Mouse (Mus musculus) lung, embryonic 14.5 days (tissue): ENCODE measurements at regions not wholly inside any gene's neighbourhood (a gene's known extent, or its start where the extent isn't known, plus 50 kb on each side); places are given as distances from the start of the nearest gene placed in this dataset.

Experiments
- ATAC-seq: fragments of 200-750 bp; cut with Nextera tagmentation; 2 replicates; pipeline ENCODE4 v1.8.0; 2017; ENCODE audit warnings: mild to moderate bottlenecking, moderate TSS enrichment, moderate library complexity; ENCODE audit not compliant: insufficient read depth
- DNase-seq: peaks from one replicate; pipeline ENCODE4 v3.0.0-alpha.2; 2015
- H3K27ac ChIP-seq: fragments of 300-500 bp; sonication (generic); 2 replicates; pipeline ENCODE4 v1.5.1; 2014; ENCODE audit warnings: low read depth, mild to moderate bottlenecking, moderate library complexity
- H3K27me3 ChIP-seq: fragments of 300-500 bp; sonication (generic); 2 replicates; pipeline ENCODE4 v1.6.1; 2014; ENCODE audit warnings: low read length, control low read depth; ENCODE audit not compliant: insufficient read depth
- H3K36me3 ChIP-seq: fragments of 300-500 bp; sonication (generic); 2 replicates; pipeline ENCODE4 v1.6.1; 2014; ENCODE audit warnings: control low read depth; ENCODE audit not compliant: insufficient read depth
- H3K4me1 ChIP-seq: fragments of 300-500 bp; sonication (generic); 2 replicates; pipeline ENCODE4 v1.6.1; 2014; ENCODE audit warnings: antibody characterized with exemption, control low read depth; ENCODE audit not compliant: insufficient read depth
- H3K4me2 ChIP-seq: fragments of 300-500 bp; sonication (generic); 2 replicates; pipeline ENCODE4 v1.6.1; 2014; ENCODE audit warnings: mild to moderate bottlenecking
- H3K4me3 ChIP-seq: fragments of 300-500 bp; sonication (generic); 2 replicates; pipeline ENCODE4 v1.5.1; 2014; ENCODE audit warnings: low read depth, low read length
- H3K9ac ChIP-seq: fragments of 300-500 bp; sonication (generic); 2 replicates; pipeline ENCODE4 v1.6.1; 2014
- H3K9me3 ChIP-seq: fragments of 300-500 bp; sonication (generic); 2 replicates; pipeline ENCODE4 v1.6.1; 2016; ENCODE audit warnings: low read depth, low read length, control low read depth
- CTCF ChIP-seq: IDR thresholded peaks from 2 replicates; pipeline ENCODE4 v1.5.1; 2016; ENCODE audit warnings: antibody characterized with exemption, low read depth
- WGBS: fragments of 180-500 bp; shearing (Covaris S2); extraction: QIAGEN DNeasy Blood & Tissue Kit; methylation state at CpG from one replicate; pipeline ENCODE4 v1.1.7; 2014; 5-methylcytosine and 5-hydroxymethylcytosine counted together

DNA sequence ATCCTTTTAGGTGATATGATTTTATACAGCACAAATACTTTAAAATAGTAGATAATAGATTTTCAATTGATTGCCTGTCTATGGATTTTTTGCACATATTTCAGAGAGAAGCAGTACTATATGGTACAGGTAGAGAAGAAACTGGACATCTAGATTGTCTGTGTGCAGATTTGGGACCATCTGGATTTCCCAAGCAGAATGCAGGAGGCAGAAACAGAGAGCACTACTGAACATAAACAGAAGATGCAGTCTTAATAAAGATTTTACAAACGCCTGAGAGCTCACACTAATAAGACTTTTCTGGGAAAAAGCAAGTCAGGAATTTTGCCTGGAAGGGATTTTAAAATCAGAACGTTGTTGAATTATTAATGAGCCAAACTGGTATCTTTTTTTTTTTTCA is 432.9 kb downstream of the Col11a1 start:
- Histone ChIP-seq H3K4me1 (no peaks in the 10 kb centered on the region), H3K4me3 (no peak overlapping the region), H3K4me2 (no peak overlapping the region), H3K27me3 (no peaks in the 10 kb centered on the region), H3K9ac (no peak overlapping the region), H3K36me3 (no peaks in the 10 kb centered on the region), H3K27ac (no peak overlapping the region), H3K9me3 (no peaks in the 10 kb centered on the region)
- WGBS: 42% methylated on average over 2 of the region's 2 CpGs
- DNase-seq: no peak
- TF ChIP-seq CTCF: no peak
- ATAC-seq: no peak

DNA sequence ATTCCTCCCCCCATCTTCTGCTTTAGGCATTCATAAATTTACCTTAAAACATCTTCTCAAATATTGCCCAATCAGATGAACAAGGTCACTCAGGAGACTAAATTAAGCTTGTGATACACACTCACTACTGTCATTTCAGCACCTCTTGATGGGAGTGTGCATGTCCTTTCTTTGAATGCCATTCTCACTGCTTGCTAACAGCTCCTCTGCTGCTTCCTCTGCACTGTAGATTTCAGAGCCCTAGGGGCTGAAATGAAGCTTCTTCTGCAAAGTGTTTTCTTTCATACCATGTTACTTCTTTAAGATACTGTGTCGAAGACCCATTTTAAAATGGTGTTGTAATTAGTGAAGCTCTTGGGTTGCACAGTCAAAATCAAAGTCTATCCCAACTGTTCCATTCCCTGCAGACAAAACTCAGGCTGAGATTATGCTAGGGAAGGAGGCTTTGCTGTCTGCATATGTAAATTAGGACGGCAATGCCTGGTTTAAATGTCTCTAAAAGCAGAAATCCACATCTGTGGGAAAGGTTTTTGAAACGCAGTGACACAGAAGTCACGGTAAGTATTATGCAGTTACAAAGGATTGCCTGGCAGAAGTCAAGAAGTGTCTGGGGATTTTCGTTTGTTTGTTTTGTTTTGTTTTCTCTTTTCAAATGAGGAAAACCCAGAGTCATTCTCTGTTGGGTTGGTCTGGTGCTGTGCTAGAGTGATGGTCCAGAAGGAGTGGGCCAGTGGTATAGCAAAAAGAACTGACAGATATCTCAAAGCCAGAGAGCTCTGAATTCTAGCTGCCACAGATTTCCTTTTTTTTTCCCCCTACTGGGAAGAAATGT is 433.6 kb downstream of the Col11a1 start:
- no peaks in the 10 kb centered on the region for H3K36me3 ChIP-seq
- H3K4me3 ChIP-seq: no peak overlapping the region
- WGBS: 53% methylated on average over 5 of the region's 5 CpGs
- ATAC-seq (no peak), DNase-seq (no peak)
- no peak overlapping the region for H3K4me2 ChIP-seq
- no peaks in the 10 kb centered on the region for H3K4me1 ChIP-seq
- H3K9ac ChIP-seq: no peak overlapping the region
- H3K9me3 ChIP-seq: no peaks in the 10 kb centered on the region
- H3K27me3 ChIP-seq: no peaks in the 10 kb centered on the region
- no peak overlapping the region for H3K27ac ChIP-seq
- no peak for TF ChIP-seq CTCF

DNA sequence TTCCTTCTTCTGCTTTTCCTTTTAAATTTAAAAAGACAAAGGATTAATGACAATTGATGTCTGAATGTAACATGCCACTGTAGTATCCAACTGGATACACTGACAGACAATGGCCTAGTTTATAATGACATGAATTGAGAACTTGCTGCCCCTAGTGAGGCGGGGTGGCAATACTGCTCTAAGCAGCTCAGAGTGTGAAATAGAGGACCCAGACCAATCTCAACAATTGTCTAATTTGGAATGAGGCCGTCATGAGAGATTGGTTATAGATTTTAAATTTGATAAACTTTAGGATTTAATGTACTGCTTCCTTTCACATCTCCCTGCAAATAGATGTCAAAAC is 434.2 kb downstream of the Col11a1 start:
- no peaks in the 10 kb centered on the region for H3K9me3 ChIP-seq
- H3K4me1 ChIP-seq: no peaks in the 10 kb centered on the region
- no peak overlapping the region for H3K27ac ChIP-seq
- WGBS: 69% methylated on average over 2 of the region's 2 CpGs
- no peak for DNase-seq
- H3K9ac ChIP-seq: no peak overlapping the region
- no peak for TF ChIP-seq CTCF
- H3K36me3 ChIP-seq: no peaks in the 10 kb centered on the region
- no peaks in the 10 kb centered on the region for H3K27me3 ChIP-seq
- H3K4me3 ChIP-seq: no peak overlapping the region
- H3K4me2 ChIP-seq: no peak overlapping the region
- no peak for ATAC-seq

DNA sequence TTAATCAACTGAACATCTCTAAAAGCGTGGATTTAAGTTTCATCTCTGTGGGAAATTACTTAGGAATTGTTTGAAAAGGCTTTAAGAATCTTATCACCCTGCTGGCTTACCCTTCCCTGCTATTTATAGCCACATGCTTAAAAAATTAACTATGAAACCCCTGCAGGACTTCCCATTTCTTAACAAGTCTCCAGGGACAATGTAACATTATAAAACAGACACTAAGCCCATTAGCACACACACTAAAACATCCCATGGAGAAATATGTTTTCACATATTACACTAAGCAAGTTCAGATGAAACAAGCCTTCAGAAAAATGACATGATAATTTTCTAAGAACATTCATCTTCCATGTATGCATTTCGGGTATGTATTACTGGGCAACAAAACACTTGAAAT is 420.0 kb upstream of the Olfm3 start:
- WGBS: 29% methylated on average over 2 of the region's 2 CpGs
- TF ChIP-seq CTCF: no peak
- H3K9me3 ChIP-seq: no peaks in the 10 kb centered on the region
- no peaks in the 10 kb centered on the region for H3K4me1 ChIP-seq
- no peaks in the 10 kb centered on the region for H3K27me3 ChIP-seq
- ATAC-seq (no peak), DNase-seq (no peak)
- H3K27ac ChIP-seq: no peak overlapping the region
- H3K36me3 ChIP-seq: no peaks in the 10 kb centered on the region
- H3K4me3 ChIP-seq: no peak overlapping the region
- no peak overlapping the region for H3K9ac ChIP-seq
- no peak overlapping the region for H3K4me2 ChIP-seq

DNA sequence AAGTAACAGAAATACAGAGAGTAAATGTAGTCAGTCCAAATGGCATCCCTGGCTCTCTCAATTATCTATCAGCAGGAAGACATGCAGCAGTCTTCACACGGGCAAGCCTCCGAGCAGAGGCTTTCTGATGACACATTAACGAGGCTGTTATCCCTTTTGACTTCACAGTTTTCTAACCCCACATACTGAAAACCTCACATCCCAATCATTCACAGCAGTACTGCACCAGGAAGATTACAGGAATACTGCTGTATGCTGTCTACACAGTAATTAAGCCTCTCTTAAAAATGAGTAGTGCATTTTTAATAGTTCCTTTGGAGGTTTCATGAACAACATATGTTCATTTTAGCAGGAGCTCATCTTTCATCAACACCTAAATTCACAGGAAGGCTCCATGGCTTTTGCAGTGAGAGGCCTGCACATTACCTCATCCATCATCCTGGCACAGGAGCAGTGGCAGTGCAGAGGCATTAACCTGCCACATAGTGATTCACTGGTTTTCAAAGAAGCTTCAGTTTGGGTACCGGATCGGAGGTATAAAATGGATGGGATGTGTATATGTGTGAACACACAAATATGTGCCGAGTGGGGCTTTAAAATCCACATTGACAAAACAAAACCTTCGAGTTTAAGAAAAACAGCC is 396.1 kb upstream of the Olfm3 start:
- no peaks in the 10 kb centered on the region for H3K36me3 ChIP-seq
- H3K27me3 ChIP-seq: no peaks in the 10 kb centered on the region
- no peak overlapping the region for H3K4me3 ChIP-seq
- no peak overlapping the region for H3K9ac ChIP-seq
- H3K9me3 ChIP-seq: no peaks in the 10 kb centered on the region
- H3K4me1 ChIP-seq: no peaks in the 10 kb centered on the region
- DNase-seq: no peak
- no peak for TF ChIP-seq CTCF
- no peak overlapping the region for H3K4me2 ChIP-seq
- no peak overlapping the region for H3K27ac ChIP-seq
- no peak for ATAC-seq
- WGBS: 29% methylated on average over 7 of the region's 7 CpGs

DNA sequence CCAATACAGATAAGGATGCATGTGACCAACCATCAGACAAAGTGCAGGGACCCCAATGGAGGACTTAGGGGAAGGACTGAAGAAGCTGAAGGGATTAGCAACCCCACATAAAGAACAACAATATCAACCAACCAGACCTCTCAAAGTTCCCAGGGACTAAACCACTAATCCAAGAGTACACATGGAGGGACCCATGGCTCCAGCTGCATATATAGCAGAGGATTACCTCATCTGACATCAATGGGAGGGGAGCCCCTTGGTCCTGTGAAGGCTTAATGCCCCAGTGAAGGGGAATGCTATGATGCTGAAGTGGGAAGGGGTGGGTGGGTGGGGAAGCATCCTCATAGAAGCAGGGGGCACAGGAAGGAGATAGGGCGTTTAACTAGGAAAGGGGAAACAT is 388.6 kb upstream of the Olfm3 start:
- Histone ChIP-seq H3K4me3 (no peak overlapping the region), H3K9ac (no peak overlapping the region), H3K4me1 (no peaks in the 10 kb centered on the region), H3K36me3 (no peaks in the 10 kb centered on the region), H3K4me2 (no peak overlapping the region), H3K9me3 (no peaks in the 10 kb centered on the region), H3K27ac (no peak overlapping the region), H3K27me3 (no peaks in the 10 kb centered on the region)
- TF ChIP-seq CTCF: no peak
- 46% methylated on average over 1 of the region's 1 CpGs for WGBS
- ATAC-seq (no peak), DNase-seq (no peak)

DNA sequence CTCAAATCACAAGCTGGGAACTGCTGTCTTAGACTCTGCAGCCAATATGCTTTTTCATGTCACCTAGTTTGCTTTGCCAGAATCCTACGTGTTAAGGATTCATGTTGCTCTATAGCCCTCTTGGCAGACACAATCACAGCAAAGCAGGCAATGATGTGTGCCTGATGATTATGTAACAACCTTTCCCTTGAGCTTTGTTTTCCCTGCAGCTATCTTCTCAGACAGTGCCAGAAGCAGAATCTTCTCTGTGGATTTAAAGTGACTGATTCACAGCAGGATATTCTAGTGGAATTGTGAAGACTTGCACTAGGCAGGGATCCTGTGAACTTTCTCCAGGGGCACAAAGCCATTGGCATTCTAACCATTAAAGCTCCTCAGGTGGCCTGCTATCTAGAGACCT is 359.5 kb upstream of the Olfm3 start:
- no peak overlapping the region for H3K9ac ChIP-seq
- no peaks in the 10 kb centered on the region for H3K4me1 ChIP-seq
- no peak overlapping the region for H3K4me3 ChIP-seq
- H3K4me2 ChIP-seq: no peak overlapping the region
- H3K27me3 ChIP-seq: no peaks in the 10 kb centered on the region
- DNase-seq (peak; percentile 11), ATAC-seq (no peak)
- TF ChIP-seq CTCF: no peak
- H3K36me3 ChIP-seq: no peaks in the 10 kb centered on the region
- no peaks in the 10 kb centered on the region for H3K9me3 ChIP-seq
- WGBS: 39% methylated on average over 1 of the region's 1 CpGs
- no peak overlapping the region for H3K27ac ChIP-seq
